Mouse (Mus musculus) frontal cortex, adult (tissue): ENCODE results near the gene 1110057P08Rik.
"Not testable (repeated sequence)": the region's sequence is repeated elsewhere in the genome, so short reads cannot be mapped to it uniquely, and the experiment has no call there.

ENCODE experiments used
- ATAC-seq: cut with Nextera tagmentation; 2 replicates; pipeline ENCODE4 v1.9.2; 2017; ENCODE audit warnings: mild to moderate bottlenecking, moderate library complexity, mixed read lengths; ENCODE audit not compliant: low TSS enrichment

1110057P08Rik gene

DNA sequence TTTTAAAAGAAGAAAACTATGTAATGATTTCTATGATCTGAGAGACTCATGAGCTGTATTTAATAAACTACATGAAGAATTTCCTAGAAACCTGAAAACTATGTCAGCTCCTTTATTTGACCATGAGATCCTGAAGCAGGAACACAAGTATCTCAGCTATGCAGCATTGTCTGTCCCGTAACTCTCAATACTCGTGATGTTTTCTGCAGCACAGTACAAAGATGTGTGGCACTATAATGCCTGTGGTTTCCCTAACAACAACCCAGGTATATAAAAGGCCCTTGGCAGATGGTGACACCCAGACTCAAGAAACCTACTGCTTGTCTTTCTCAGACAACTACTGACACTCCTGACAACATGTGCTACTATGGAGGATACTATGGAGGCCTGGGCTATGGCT, at the start of gene 1110057P08Rik:
1110057P08Rik (plus strand) TSS at position 301 of the 400 bp plus-strand sequence.
- no peak for ATAC-seq

DNA sequence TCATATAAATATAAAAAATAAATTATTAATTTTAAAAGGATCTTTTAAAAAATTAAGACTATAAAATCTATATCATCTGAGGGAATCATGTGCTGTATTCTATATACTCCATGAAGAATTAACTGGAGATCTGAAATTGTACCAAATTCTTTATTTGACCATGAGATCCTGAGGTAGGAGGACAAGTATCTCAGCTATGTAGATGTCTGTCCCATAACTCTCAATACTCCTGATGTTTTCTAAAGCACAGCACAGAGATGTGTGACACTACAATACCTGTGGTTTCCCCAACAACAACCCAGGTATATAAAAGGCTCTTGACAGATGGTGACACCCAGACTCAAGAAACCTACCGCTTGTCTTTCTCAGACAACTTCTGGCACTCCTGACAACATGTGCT, 34.0 kb upstream of the 1110057P08Rik start, which contains the start of gene Gm6358:
Gm6358 (plus strand) TSS at position 301 of the 400 bp plus-strand sequence.
- ATAC-seq, result no peak

DNA sequence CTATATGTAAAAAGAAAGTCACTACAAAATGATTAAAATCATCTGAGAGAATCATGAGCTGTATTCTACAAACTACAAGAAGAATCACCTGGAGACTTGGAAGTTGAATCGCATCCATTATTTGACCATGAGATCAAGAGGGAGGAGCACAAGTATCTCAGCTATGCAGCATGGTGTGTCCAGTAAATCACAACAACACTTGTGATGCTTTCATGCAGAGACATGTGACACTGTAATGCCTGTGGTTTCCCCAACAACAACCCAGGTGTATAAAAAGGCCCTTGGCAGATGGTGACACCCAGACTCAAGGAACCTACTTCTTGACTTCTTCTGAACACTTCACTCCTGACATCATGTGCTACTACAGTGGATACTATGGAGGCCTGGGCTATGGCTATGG, 23.7 kb upstream of the 1110057P08Rik start, which contains the start of gene Gm10061:
Gm10061 (plus strand) TSS at position 301 of the 400 bp plus-strand sequence.
- no peak for ATAC-seq

DNA sequence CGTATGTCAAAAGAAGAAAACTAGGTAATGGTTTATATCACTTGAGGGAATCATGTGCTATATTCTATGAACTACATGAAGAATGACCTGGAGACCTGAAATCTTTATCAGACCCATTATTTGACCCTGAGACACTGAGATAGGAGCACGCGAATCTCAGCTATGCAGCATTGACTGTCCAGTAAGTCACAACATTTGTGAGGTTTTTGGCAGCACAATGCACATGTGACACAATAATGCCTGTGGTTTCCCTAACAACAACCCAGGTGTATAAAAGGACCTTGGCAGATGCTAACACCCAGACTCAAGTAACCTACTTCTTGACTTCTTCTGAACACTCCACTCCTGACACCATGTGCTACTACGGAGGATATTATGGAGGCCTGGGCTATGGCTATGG, 16.9 kb upstream of the 1110057P08Rik start, which contains the start of gene Gm9789:
Gm9789 (plus strand) TSS at position 301 of the 400 bp plus-strand sequence.
- ATAC-seq, result no peak

DNA sequence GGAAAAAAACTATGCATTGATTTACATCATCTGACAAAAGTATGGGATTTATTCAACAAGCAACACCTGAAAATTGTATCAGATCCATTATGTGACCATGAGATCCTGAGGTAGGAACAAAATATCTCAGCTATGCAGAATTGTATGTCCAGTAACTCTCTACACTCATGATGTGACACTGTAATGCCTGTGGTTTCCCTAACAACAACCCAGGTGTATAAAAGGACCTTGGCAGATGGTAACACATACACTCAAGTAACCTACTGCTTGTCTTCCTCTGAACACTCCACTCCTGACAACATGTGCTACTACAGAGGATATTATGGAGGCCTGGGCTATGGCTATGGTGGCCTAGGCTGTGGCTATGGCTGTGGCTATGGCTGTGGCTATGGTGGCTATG, 5.3 kb upstream of the 1110057P08Rik start, which contains the start of gene Gm7735:
Gm7735 (plus strand) TSS at position 301 of the 400 bp plus-strand sequence.
- not testable (repeated sequence) for ATAC-seq

DNA sequence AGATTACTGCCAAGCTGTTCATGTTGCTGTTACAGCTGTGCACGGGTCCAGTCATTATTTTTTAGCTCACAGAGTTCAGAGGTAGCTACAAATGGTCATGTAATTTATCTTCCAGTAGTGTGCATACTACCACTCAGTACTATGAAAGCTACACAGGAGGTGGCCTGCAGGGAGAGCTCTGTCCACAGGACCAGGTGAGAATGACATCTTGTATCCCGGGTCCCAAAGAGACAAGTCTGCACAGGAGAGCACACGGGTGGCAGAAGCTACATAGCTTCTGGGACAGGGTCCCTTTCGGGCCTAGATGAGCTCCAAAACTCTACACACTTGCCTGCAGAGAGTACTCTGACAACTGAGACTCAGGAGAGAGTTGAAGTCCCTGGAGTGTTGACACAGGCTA, 14.1 kb downstream of the 1110057P08Rik start:
- no peak for ATAC-seq

DNA sequence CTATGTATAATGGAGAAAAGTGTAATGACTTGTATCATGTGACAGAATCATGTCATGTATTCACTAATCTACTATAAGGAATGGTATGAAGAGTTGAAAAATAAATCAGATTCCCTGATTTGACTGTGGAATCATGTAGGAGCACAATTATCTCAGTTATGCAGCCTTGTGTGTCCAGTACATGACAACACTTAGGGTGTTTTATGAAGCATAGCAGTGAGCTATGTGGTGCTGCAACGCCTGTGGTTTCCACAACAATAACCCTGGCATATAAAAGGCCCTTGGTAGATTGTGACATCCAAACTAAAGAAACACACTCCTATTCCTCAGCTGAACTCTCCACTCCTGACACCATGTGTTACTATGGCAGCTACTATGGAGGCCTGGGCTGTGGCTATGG, 31.0 kb downstream of the 1110057P08Rik start, which contains the start of gene Krtap20-2:
Krtap20-2 (plus strand) TSS at position 301 of the 400 bp plus-strand sequence.
- ATAC-seq, result no peak
